Mouse (Mus musculus): ENCODE measurements at regions not wholly inside any gene's neighbourhood (a gene's known extent, or its start where the extent isn't known, plus 50 kb on each side); places are given as distances from the start of the nearest gene placed in this dataset.

- intact Hi-C loops (cut with DNase I), result no loop called here
- no peak for DNase-seq (ENCODE audit: low spot score in 2 of 2)
These were observed 751.2 kb upstream of the Fbxo33 start for GRCm38 (mm10) chr12:59970775-59971174.

GRCm38 (mm10) chr12:59969948-59970347 is 750.4 kb upstream of the Fbxo33 start:
- no peak for DNase-seq (ENCODE audit: low spot score in 2 of 2)
- intact Hi-C loops (cut with DNase I), result no loop called here

- intact Hi-C loops (cut with DNase I), result no loop called here
- DNase-seq (ENCODE audit: low spot score in 2 of 2), result no peak
These were observed 747.7 kb upstream of the Fbxo33 start for GRCm38 (mm10) chr12:59967241-59967640.

- intact Hi-C loops (cut with DNase I), result no loop called here
These were observed 741.6 kb upstream of the Fbxo33 start for GRCm38 (mm10) chr12:59961139-59961538.

GRCm38 (mm10) chr12:59932471-59932870 is 712.9 kb upstream of the Fbxo33 start:
- intact Hi-C loops (cut with DNase I), result no loop called here

More at GRCm38 (mm10) chr12:59961139-59961538, 741.6 kb upstream of the Fbxo33 start:
- DNase-seq (ENCODE audit: low spot score in 2 of 2), result no peak

GRCm38 (mm10) chr12:59925071-59925470 is 705.5 kb upstream of the Fbxo33 start:
- no peak for DNase-seq (ENCODE audit: low spot score in 2 of 2)
- intact Hi-C loops (cut with DNase I), result no loop called here

More at GRCm38 (mm10) chr12:59932471-59932870, 712.9 kb upstream of the Fbxo33 start:
- peak; percentile 4 to 5 for DNase-seq (ENCODE audit: low spot score in 2 of 2)

GRCm38 (mm10) chr12:59898931-59899330 is 679.4 kb upstream of the Fbxo33 start:
- intact Hi-C loops (cut with DNase I), result no loop called here
- DNase-seq (ENCODE audit: low spot score in 2 of 2), result no peak

GRCm38 (mm10) chr12:59890973-59891372 is 671.4 kb upstream of the Fbxo33 start:
- intact Hi-C loops (cut with DNase I), result no loop called here
- DNase-seq (ENCODE audit: low spot score in 2 of 2), result no peak

All from left cerebral cortex, postnatal 36 days (tissue).